Mouse (Mus musculus) CH12.LX (cell line): ENCODE measurements at regions not wholly inside any gene's neighbourhood (a gene's known extent, or its start where the extent isn't known, plus 50 kb on each side); places are given as distances from the start of the nearest gene placed in this dataset.
A peak's percentile ranks its signal among the peaks of the same experiment; 100 is the strongest.

Source experiments
- DNase-seq: peaks from one replicate; pipeline ENCODE4 v3.0.0-alpha.2; 2013; ENCODE audit errors: extremely low read depth
- H3K27ac ChIP-seq: 2 replicates; pipeline ENCODE4 v1.5.1; 2012; ENCODE audit warnings: low read depth, mild to moderate bottlenecking, control low read depth, moderate library complexity; ENCODE audit not compliant: insufficient read depth
- H3K27me3 ChIP-seq: replicated peaks from 2 replicates; pipeline ENCODE3; 2012; ENCODE audit warnings: inconsistent platforms
- H3K36me3 ChIP-seq, 2 experiments: replicated peaks in 1 of 2; 2 replicates each; pipeline versions ENCODE3 to v1.6.1; 2012; ENCODE audit warnings: inconsistent platforms in 1 of 2, low read length in 1 of 2, mild to moderate bottlenecking in 1 of 2, mixed read lengths in 1 of 2, moderate library complexity in 1 of 2; ENCODE audit not compliant: control insufficient read depth in 1 of 2, insufficient read depth in 1 of 2
- H3K4me1 ChIP-seq, 2 experiments: 2 replicates each; pipeline ENCODE4 v1.6.1; 2012; ENCODE audit warnings: inconsistent platforms in 1 of 2, moderate library complexity in 1 of 2; ENCODE audit not compliant: insufficient read depth in 2 of 2, control insufficient read depth in 1 of 2
- H3K4me2 ChIP-seq: 2 replicates; pipeline ENCODE4 v1.6.1; 2012; ENCODE audit warnings: low read depth, mild to moderate bottlenecking, control low read depth; ENCODE audit not compliant: poor library complexity, insufficient read depth, severe bottlenecking
- H3K4me3 ChIP-seq, 3 experiments: fragments of 150-350 bp in 1 of 3; sonication (generic) in 1 of 3; replicated peaks in 1 of 3; 2 replicates each; pipeline versions ENCODE3 to v1.5.1; 2011 to 2012; ENCODE audit warnings: low read depth in 2 of 3, low read length in 2 of 3, mild to moderate bottlenecking in 2 of 3, moderate library complexity in 2 of 3, control low read depth in 1 of 3, improper control_type of control experiment in 1 of 3, inconsistent platforms in 1 of 3, mixed read lengths in 1 of 3; ENCODE audit not compliant: poor library complexity in 1 of 3
- H3K79me2 ChIP-seq: replicated peaks from 2 replicates; pipeline ENCODE4 v1.6.1; 2012; ENCODE audit warnings: mild to moderate bottlenecking, moderate library complexity; ENCODE audit not compliant: control insufficient read depth, poor library complexity, insufficient read depth, severe bottlenecking; ENCODE audit errors: extremely low read depth
- H3K9ac ChIP-seq: 2 replicates; pipeline ENCODE4 v1.6.1; 2012; ENCODE audit warnings: low read depth, mild to moderate bottlenecking, control low read depth, moderate library complexity; ENCODE audit not compliant: insufficient read depth
- H3K9me3 ChIP-seq: replicated peaks from 2 replicates; pipeline ENCODE3; 2012; ENCODE audit warnings: low read length, inconsistent platforms, mixed read lengths
- BHLHE40 ChIP-seq: IDR thresholded peaks from 2 replicates; pipeline ENCODE4 v1.6.1; 2011; ENCODE audit warnings: mild to moderate bottlenecking, low read depth, low read length, improper control_type of control experiment
- CHD1 ChIP-seq: IDR thresholded peaks from 2 replicates; pipeline ENCODE4 v1.6.1; 2012; ENCODE audit warnings: low read depth, low read length, improper control_type of control experiment, inconsistent platforms
- CTCF ChIP-seq, 2 experiments: IDR thresholded peaks in 1 of 2; conservative IDR thresholded peaks in 1 of 2; 2 replicates each; pipeline ENCODE4 v1.5.1; 2011 to 2012; ENCODE audit warnings: low read depth in 2 of 2, low read length in 2 of 2, improper control_type of control experiment in 1 of 2, inconsistent platforms in 1 of 2, mild to moderate bottlenecking in 1 of 2, moderate library complexity in 1 of 2
- ELF1 ChIP-seq: IDR thresholded peaks from 2 replicates; pipeline ENCODE4 v1.6.1; 2014; ENCODE audit warnings: low read depth, mild to moderate bottlenecking, inconsistent platforms, low read length, improper control_type of control experiment
- GABPA ChIP-seq: IDR thresholded peaks from 2 replicates; pipeline ENCODE4 v1.6.1; 2012; ENCODE audit warnings: low read depth, low read length, improper control_type of control experiment, inconsistent platforms; ENCODE audit not compliant: insufficient replicate concordance
- HCFC1 ChIP-seq: IDR thresholded peaks from 2 replicates; pipeline ENCODE4 v1.6.1; 2012; ENCODE audit warnings: low read depth, mild to moderate bottlenecking, inconsistent platforms, low read length, improper control_type of control experiment
- JUND ChIP-seq: conservative IDR thresholded peaks from 2 replicates; pipeline ENCODE4 v1.6.1; 2011; ENCODE audit warnings: low read depth, low read length, improper control_type of control experiment
- KAT2A ChIP-seq: IDR thresholded peaks from 2 replicates; pipeline ENCODE4 v1.6.1; 2012; ENCODE audit warnings: low read length, improper control_type of control experiment, inconsistent platforms; ENCODE audit not compliant: insufficient replicate concordance
- MAFK ChIP-seq: IDR thresholded peaks from 2 replicates; pipeline ENCODE4 v1.6.1; 2011; ENCODE audit warnings: low read length, improper control_type of control experiment; ENCODE audit not compliant: insufficient replicate concordance
- MXI1 ChIP-seq: IDR thresholded peaks from 2 replicates; pipeline ENCODE4 v1.6.1; 2011; ENCODE audit warnings: mild to moderate bottlenecking, low read depth, low read length, improper control_type of control experiment
- MYC ChIP-seq: IDR thresholded peaks from 2 replicates; pipeline ENCODE4 v1.6.1; 2011; ENCODE audit warnings: low read depth, mild to moderate bottlenecking, improper control_type of control experiment, low read length
- NELFE ChIP-seq: IDR thresholded peaks from 2 replicates; pipeline ENCODE4 v1.6.1; 2011; ENCODE audit warnings: low read depth, low read length, improper control_type of control experiment
- NRF1 ChIP-seq: IDR thresholded peaks from 2 replicates; pipeline ENCODE4 v1.6.1; 2014; ENCODE audit warnings: low read depth, mild to moderate bottlenecking, inconsistent platforms, low read length, improper control_type of control experiment, moderate library complexity
- PAX5 ChIP-seq: IDR thresholded peaks from 2 replicates; pipeline ENCODE4 v1.6.1; 2012; ENCODE audit warnings: low read length, inconsistent platforms, mixed read lengths
- POLR2A ChIP-seq: IDR thresholded peaks from 2 replicates; pipeline ENCODE4 v1.6.1; 2011; ENCODE audit warnings: low read depth, mild to moderate bottlenecking, improper control_type of control experiment, low read length
- POLR2AphosphoS2 ChIP-seq: IDR thresholded peaks from 2 replicates; pipeline ENCODE4 v1.6.1; 2011; ENCODE audit warnings: low read depth, low read length, improper control_type of control experiment
- RAD21 ChIP-seq: IDR thresholded peaks from 2 replicates; pipeline ENCODE4 v1.6.1; 2011; ENCODE audit warnings: low read depth, mild to moderate bottlenecking, low read length, improper control_type of control experiment, moderate library complexity
- SIN3A ChIP-seq: IDR thresholded peaks from 2 replicates; pipeline ENCODE4 v1.6.1; 2012; ENCODE audit warnings: low read length, improper control_type of control experiment, inconsistent platforms
- SMC3 ChIP-seq: IDR thresholded peaks from 2 replicates; pipeline ENCODE4 v1.6.1; 2011; ENCODE audit warnings: low read depth, low read length, improper control_type of control experiment
- TCF12 ChIP-seq: IDR thresholded peaks from 2 replicates; pipeline ENCODE4 v1.6.1; 2014; ENCODE audit warnings: low read depth, mild to moderate bottlenecking, inconsistent platforms, low read length, improper control_type of control experiment
- USF1 ChIP-seq: IDR thresholded peaks from 2 replicates; pipeline ENCODE4 v1.6.1; 2014; ENCODE audit warnings: low read depth, mild to moderate bottlenecking, inconsistent platforms, low read length, improper control_type of control experiment
- USF2 ChIP-seq: conservative IDR thresholded peaks from 2 replicates; pipeline ENCODE4 v1.6.1; 2011; ENCODE audit warnings: low read depth, low read length, improper control_type of control experiment
- ZC3H11A ChIP-seq: IDR thresholded peaks from 2 replicates; pipeline ENCODE4 v1.6.1; 2012; ENCODE audit warnings: low read depth, mild to moderate bottlenecking, inconsistent platforms, low read length, improper control_type of control experiment
- ZMIZ1 ChIP-seq: IDR thresholded peaks from 2 replicates; pipeline ENCODE4 v1.6.1; 2012; ENCODE audit warnings: low read depth, mild to moderate bottlenecking, inconsistent platforms, low read length, improper control_type of control experiment
- dilution Hi-C: fragments of 300-500 bp; cut with MboI; formaldehyde crosslinking; loops from 2 replicates; pipeline ENCODE4 v1.14.3; 2020; ENCODE audit warnings: low sequenced_read_pairs; ENCODE audit not compliant: extremely low pct_unique_long_range_greater_than_20kb, extremely low pct_ligation_motif_present
- in situ Hi-C: fragments of 300-500 bp; cut with MboI; formaldehyde crosslinking; loops from 3 replicates; pipeline ENCODE4 v1.14.3; 2019; ENCODE audit warnings: low sequenced_read_pairs, low pct_ligation_motif_present, low pct_unique_long_range_greater_than_20kb, mixed read lengths

- no peak for DNase-seq
- TF ChIP-seq JUND: no peak
- TF ChIP-seq GABPA: no peak
- no peak for TF ChIP-seq TCF12
- no peak for TF ChIP-seq POLR2A
- TF ChIP-seq ZC3H11A: no peak
- TF ChIP-seq, all 38 proteins: peak for 0
- H3K27ac ChIP-seq: no peak overlapping the region
- no peak overlapping the region for H3K4me2 ChIP-seq
- no peaks in the 10 kb centered on the region for H3K79me2 ChIP-seq
- no peaks in the 10 kb centered on the region for H3K27me3 ChIP-seq
- H3K9ac ChIP-seq: no peak overlapping the region
- H3K4me3 ChIP-seq: no peak overlapping the region
- H3K4me1 ChIP-seq: peaks cover 0 to 22% of the 10 kb centered on the region in 2 experiments; a peak in 2 of 4 replicates
- no peaks in the 10 kb centered on the region for H3K9me3 ChIP-seq
- dilution Hi-C loops (no loop called here), in situ Hi-C loops (no loop called here)
- H3K36me3 ChIP-seq: no peaks in the 10 kb centered on the region
Measured at GRCm38 (mm10) chr1:190630193-190630592, 281.4 kb downstream of the Rps6kc1 start.

GRCm38 (mm10) chr1:190623916-190624315 lies 287.7 kb downstream of the Rps6kc1 start:
- no peaks in the 10 kb centered on the region for H3K4me1 ChIP-seq
- no peaks in the 10 kb centered on the region for H3K27me3 ChIP-seq
- no peak overlapping the region for H3K27ac ChIP-seq
- DNase-seq: no peak
- no peaks in the 10 kb centered on the region for H3K79me2 ChIP-seq
- H3K9ac ChIP-seq: no peak overlapping the region
- TF ChIP-seq SIN3A: no peak
- TF ChIP-seq RAD21: no peak
- no peak for TF ChIP-seq KAT2A
- no peak for TF ChIP-seq USF1
- no peak for TF ChIP-seq HCFC1
- TF ChIP-seq TCF12: no peak
- TF ChIP-seq CHD1: no peak
- no peak for TF ChIP-seq POLR2AphosphoS2
- no peak for TF ChIP-seq PAX5
- no peak for TF ChIP-seq MXI1
- no peak for TF ChIP-seq NRF1
- no peak for TF ChIP-seq JUND
- H3K36me3 ChIP-seq: no peaks in the 10 kb centered on the region
- dilution Hi-C loops (no loop called here), in situ Hi-C loops (no loop called here)
- peaks cover 4% of the 10 kb centered on the region for H3K9me3 ChIP-seq
- H3K4me2 ChIP-seq: no peak overlapping the region
- no peak overlapping the region for H3K4me3 ChIP-seq

- Histone ChIP-seq H3K4me1 (peaks cover 4 to 42% of the 10 kb centered on the region in 2 experiments; a peak in 3 of 4 replicates), H3K36me3 (no peaks in the 10 kb centered on the region), H3K27ac (no peak overlapping the region), H3K9ac (no peak overlapping the region), H3K4me3 (no peak overlapping the region), H3K79me2 (no peaks in the 10 kb centered on the region), H3K27me3 (no peaks in the 10 kb centered on the region), H3K9me3 (peaks cover 4% of the 10 kb centered on the region), H3K4me2 (no peak overlapping the region)
- DNase-seq: peak; percentile 13
- dilution Hi-C loops: no loop called here
- TF ChIP-seq MYC (no peak), BHLHE40 (no peak), PAX5 (no peak), USF2 (no peak), MXI1 (no peak), SIN3A (no peak), TCF12 (no peak), SMC3 (no peak), NELFE (no peak), CTCF (conservative IDR thresholded peaks at IDR 0.05 in 1 of 2, IDR thresholded peaks at IDR 0.05 in 1 of 2; ENCODE audit: low read depth in 2 of 2, low read length in 2 of 2) (no peak), KAT2A (no peak), JUND (no peak), ELF1 (no peak), MAFK (no peak), ZMIZ1 (no peak)
- in situ Hi-C loops: no loop called here
Measured at GRCm38 (mm10) chr1:190600425-190600824, 311.1 kb downstream of the Rps6kc1 start.
